Mouse (Mus musculus) ovary, postnatal 14 days (tissue): ENCODE results near the gene Stat4.
A peak's percentile ranks its signal among the peaks of the same experiment; 100 is the strongest.

ENCODE experiments used
- DNase-seq: peaks from one replicate; pipeline ENCODE4 v3.0.0; 2022; ENCODE audit warnings: low spot score

The Stat4 gene

DNA sequence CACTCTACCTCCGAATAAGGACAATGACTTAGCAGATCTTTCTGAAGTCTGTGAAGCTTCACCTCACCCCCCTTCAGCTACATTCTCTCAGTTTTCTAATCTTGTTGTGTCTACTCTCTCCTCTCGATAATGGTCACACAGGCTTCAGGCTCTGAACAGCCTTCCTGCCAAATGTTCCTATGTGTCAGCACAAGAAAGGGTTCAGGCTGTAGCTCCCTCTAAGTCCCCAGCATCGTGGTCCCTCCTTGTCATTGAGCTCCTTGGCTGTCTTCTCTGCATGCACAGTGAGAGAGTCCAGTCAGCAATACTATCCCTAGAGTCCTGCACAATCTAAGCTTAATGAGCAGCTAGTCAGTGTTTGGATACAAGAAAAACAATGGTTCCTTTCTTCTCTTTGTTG lies 124.3 kb downstream of the Stat4 start:
- DNase-seq, result no peak

DNA sequence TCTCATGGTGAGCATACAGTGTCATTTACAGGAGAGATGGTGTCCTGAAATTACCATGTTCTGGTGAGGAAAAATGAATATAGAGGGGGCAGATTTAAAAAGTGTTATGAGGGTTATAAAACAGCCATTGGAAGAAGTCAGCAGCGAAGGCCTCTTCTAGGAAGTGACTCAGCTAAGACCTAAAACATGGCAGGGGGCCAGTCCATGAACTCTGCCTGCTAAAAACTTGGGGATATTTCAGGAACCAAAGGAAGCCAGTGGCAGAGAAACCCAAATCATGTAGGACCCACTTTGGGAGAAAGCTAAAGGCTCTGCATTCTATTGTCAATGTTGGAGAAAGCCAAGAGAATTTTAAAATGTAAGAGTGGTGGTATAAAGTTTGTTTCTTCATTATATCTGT lies 125.4 kb downstream of the Stat4 start:
- no peak for DNase-seq

- DNase-seq, result no peak
These were observed 126.2 kb downstream of the Stat4 start for GRCm38 (mm10) chr1:52113067-52113665.

- DNase-seq, result peak; percentile 99
These were observed 126.7 kb downstream of the Stat4 start for GRCm38 (mm10) chr1:52113666-52114069.

DNA sequence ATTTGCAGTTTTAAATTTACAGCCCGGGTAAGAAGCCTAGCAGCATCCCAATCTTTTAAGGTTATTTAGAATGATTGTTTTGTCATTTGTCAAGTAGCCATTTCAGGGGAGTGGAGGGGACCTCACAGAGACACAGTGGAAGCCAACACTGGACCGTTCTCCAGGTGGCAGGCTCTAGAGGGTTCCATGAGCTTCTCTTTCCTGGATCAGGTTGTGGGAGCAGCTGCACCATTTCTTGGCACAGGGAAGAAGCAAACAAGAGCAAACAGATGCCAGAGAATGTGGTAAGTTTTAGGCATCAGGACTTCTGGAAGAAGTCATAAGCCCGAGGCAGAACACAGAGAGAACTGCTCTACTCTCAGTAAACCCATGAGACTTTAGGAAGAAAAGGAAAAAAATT lies 129.5 kb downstream of the Stat4 start:
- DNase-seq, result no peak

GRCm38 (mm10) chr1:52117777-52118176 lies 130.8 kb downstream of the Stat4 start:
- no peak for DNase-seq

DNA sequence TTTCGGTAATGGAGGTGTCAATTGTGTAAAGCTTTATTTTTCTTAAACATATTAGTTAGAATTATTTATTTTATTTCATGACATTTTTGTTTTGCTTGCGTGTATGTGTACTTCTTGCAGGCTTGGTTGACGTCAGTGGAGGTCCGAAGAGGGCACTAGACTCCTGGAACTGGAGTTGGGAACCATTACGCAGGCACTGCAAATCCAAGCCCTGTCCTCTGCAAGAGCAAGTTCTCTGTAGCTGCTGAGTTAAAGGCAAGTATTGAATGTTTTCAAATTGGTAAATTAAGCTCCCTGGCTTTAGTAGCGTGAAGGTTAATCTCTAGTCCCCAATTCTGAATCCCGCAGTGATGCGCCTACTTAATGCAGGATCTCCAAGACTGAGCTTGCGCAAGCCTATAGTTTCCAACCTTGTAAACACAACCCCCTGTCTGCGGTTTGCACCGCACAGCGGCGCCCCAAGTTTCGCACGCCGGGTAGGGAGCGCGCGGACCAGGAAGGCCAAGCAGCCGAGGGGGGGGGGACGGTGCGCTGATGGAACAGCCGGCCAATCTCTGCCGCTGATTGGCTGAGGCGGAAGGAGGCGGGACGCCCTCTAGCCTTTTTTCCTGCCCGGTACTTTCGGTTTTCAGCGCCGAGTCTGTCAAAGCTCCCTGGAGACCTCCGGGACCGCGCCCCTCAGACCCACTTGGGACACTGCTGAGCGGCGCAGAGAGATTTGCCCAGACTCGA lies 132.1 kb downstream of the Stat4 start, which contains the start of gene Stat1:
Gene Stat1 (plus strand): TSS at position 581 of the 732 bp plus-strand sequence.
- DNase-seq, result peak; percentile 68

DNA sequence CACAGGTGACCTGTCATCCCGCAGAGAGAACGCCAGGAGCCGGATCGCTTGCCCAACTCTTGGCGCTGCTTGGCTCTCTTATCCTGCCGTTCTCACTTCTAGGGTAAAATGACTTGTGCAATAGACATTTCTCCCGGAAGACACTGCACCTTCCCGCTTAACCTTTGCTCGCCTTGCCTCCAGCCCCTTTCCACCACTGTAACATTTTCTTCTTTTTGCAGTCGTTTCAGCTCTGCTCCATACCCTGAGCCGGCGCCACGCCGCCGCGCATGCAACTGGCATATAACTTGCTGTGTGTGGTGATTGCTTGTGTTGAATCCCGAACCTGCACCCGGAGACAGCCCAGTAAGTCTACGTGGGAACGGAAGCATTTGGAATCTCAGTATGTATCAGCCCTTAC lies 132.7 kb downstream of the Stat4 start:
- DNase-seq, result no peak

- no peak for DNase-seq
These were observed 133.2 kb downstream of the Stat4 start for GRCm38 (mm10) chr1:52120191-52120590.

DNA sequence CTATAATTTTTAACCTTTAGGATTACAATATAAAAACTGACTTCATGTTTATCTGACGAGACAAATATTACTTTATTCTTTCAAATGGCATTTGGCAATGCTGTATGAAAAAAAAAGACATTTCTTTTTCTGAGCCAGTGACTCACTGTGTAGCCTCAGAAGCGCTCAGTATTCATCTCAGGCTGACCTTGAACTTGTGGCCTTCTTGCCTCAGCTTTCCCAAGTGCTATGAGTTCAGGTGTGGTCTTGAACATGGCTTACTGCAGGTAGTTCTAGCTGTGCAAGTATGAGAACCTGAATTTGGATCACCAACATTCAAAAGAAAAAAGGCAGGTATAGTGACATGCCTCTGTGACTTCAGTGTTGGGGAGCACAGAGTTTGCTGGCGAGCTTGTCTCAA lies 134.1 kb downstream of the Stat4 start:
- DNase-seq, result no peak

DNA sequence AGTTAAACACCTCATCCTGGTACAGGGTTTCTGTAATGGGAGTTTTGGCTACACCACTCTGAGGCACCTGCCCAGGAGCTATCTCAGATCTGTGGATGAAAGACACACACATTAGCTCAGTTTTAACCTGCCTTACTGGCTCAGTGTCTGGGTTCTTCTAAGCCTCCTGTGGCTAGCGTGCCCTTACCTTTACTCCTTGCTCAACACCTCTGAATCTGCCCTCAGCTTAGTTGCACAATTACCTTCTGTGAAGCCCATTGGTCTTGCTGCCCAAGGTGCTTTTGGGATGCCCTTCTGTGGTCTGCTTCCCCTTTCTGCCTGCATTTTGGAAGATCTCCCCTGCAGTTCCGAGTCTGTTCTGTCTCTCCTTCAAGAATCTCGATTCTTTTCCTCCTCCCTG lies 137.9 kb downstream of the Stat4 start:
- no peak for DNase-seq

- DNase-seq, result no peak
These were observed 140.4 kb downstream of the Stat4 start for GRCm38 (mm10) chr1:52127350-52127749.

DNA sequence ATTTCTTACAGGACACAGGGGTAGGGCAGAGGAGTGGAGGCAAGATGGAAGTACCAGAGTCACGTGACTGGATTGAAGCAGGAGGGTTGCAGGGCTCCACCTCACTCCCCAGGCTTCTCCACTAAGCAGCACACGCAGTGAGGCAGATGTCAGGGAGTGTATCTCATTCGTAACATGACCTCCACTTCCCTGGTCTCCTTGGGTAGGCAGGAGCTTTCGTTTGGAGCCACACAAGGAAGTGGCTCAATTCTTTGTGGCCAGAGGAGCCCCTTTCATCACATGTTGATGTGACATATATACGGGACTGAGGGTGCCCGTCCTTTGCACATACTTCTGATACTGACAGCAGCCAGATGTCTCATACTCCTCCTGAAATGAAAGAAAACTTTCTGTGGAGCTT lies 142.8 kb downstream of the Stat4 start:
- DNase-seq, result no peak

DNA sequence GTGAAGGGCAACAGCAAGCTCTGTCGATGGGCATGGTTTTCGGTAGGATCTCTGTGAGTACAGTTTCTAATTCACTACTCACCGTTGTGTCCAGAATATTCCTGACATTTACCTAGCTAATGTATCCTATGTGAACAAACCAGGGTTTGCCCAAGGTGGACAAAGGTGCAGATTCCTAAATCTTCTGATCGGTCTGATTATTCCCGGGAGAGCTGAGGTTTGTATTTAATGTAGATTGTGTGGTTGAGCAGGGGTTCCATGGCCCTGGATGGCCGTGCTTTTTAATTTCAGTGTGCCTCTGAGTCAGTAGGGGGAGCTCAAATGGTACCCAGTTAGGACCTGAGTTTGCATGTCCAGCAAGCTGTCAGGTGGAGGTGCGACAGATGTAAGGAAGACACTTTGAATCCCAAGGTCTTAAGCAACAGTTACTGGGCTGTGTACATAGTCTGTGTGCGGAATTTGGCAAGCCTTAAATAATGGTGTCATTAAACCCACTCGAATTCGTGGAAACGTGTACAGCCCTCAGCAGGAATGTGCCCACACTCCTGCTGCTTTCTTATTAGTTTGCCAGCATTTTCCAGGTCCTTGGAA lies 144.9 kb downstream of the Stat4 start:
- no peak for DNase-seq

- no peak for DNase-seq
These were observed 146.3 kb downstream of the Stat4 start for GRCm38 (mm10) chr1:52133254-52133653.

GRCm38 (mm10) chr1:52137292-52137691 lies 150.3 kb downstream of the Stat4 start:
- DNase-seq, result no peak

- no peak for DNase-seq
These were observed 153.6 kb downstream of the Stat4 start for GRCm38 (mm10) chr1:52140534-52140933.

GRCm38 (mm10) chr1:52141482-52141881 lies 154.5 kb downstream of the Stat4 start:
- no peak for DNase-seq

- DNase-seq, result no peak
These were observed 155.2 kb downstream of the Stat4 start for GRCm38 (mm10) chr1:52142117-52142516.

GRCm38 (mm10) chr1:52143191-52143590 lies 156.2 kb downstream of the Stat4 start:
- DNase-seq, result no peak

- DNase-seq, result no peak
These were observed 156.7 kb downstream of the Stat4 start for GRCm38 (mm10) chr1:52143596-52144156.

GRCm38 (mm10) chr1:52144907-52145306 lies 158.0 kb downstream of the Stat4 start:
- DNase-seq, result no peak
